Mouse (Mus musculus) layer of hippocampus, postnatal 25 days (tissue): ENCODE results near the gene 4930518I15Rik. TPM values are rescaled to one million over a fixed set of nuclear protein-coding genes. Genes with fewer than 3 reads are reported as not detected.
"Not testable (repeated sequence)": the region's sequence is repeated elsewhere in the genome, so short reads cannot be mapped to it uniquely, and the experiment has no call there.

Experiments used
- DNase-seq, 2 experiments: peaks; one replicate each; pipeline ENCODE4 v3.0.0; 2022; ENCODE audit warnings: mixed read lengths in 2 of 2, low spot score in 1 of 2; ENCODE audit errors: extremely low spot score in 1 of 2
- total RNA-seq, 2 experiments: library from RNA; stranded (reverse); gene quantifications; 2 replicates each; pipeline ENCODE4 v1.2.3; 2021

The 4930518I15Rik gene
- total RNA-seq, 2 experiments from 2014 or later = 2.0 to 4.3 TPM

DNA sequence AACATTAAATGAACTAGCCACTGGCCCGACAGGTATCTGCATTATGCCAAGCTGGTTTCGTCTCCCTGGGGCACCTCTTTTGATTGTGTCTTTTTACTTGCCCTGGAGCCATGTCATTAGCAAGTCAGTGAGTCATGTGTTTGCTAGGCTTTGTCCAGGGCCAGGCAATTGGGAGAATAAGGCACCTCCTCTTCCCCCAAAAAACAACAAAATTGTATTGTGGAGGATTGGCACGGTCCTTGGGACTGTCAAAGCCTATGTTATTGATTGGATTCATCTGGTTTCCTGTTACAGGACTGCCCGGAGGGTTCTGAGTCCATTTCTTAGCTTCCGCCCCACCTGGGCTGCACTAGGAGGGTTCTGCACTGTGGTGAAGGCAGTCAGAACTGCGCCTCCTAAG, 10.1 kb downstream of the 4930518I15Rik start:
- no peak for DNase-seq

DNA sequence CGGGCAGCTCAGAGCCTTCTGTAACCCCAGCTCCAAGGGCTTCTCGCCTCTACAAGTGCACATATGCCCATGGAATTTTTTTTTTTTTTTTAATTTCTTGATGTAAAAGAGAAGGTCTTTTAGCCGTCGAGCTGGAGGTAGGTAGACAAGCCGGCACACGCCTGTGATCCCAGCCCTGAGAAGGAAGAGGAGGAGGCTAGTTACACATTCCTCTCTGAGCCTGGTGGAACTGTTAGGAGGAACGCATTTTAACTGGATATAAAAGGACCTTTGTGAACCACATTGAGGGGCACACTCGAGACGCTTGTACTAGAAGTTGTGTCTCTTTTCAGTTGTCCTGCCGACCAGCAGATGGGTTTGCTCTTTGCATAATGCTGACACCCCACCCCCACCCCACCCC, 13.0 kb downstream of the 4930518I15Rik start:
- DNase-seq = no peak

DNA sequence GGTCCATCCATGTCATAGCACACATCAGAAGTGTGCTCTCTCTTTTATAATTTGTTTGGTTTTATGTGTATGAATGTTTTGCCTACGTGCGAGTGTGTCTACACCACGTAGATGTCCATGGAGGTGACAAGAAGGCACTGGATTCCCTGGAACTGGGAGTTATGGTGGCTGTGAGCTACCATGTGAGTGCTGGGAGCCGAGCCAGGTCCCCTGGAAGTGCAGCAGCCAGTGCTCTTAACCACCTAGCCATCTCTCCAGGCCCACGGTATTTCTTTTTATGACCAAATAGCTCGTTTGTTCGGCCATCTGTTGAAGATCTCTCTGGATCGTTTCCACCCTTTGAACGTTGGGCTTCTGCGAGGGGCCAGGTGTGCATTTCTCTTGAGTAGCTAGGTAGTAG, 14.4 kb downstream of the 4930518I15Rik start:
- no peak for DNase-seq

DNA sequence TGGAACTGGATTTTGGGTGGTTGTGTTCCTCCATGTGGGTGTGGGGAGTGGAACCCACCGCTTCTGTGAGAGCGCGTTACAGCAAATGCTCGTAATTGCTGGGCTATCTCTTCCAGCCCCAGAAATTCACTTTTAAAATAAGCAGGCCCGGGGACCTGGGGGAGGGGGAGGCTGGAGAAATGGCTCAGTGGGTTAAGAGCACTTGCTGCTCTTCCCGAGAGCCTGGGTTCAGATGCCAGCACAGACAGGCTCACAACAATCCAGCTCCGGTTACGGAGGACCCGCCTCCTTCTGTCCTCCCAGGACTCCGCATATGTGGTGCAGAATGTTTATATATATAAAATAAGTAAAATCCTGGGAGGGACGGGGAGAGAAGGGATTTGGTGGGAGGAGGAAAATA, 15.0 kb downstream of the 4930518I15Rik start:
- no peak for DNase-seq

DNA sequence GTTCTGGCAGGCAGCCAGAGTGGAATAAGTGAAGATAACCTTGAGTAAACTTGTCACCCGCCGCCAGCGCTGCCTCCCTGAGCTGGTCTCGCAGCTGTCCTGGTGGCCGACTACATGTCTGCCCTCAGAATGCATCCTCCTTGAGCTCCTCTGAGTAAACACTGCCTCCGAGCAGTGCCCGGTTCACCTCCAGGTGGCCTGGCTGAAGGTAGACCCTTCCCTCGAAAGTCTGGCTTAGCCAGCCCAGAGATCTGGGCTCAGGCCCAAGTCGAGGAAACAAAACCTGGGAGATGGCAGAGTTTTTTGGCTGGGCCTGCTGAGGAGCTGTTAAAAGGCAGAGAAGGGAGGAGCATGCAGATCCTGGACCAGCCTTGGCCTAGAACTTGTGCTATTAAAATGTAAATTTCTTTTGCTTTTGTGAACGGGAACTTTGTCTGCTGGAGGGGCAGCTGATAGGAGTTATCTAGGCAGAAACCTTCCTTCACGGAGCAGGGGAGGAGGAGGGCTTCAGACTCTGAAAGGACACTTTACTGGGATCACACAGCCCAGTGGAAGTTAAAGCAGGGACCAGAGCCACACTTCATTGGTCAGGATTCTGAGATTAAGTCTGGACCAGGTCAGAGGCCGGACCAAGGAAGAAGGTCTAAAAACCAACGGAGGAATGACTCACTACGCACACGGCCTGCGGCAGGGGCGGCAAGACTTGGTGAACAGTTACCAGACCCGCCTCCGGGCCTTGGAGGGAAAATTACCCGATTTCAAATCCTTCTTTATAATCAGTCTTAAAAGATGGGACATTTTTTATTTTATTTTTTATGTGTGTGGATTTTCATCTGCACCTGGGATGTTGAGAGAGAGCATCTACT, 15.7 kb downstream of the 4930518I15Rik start:
- no peak for DNase-seq

DNA sequence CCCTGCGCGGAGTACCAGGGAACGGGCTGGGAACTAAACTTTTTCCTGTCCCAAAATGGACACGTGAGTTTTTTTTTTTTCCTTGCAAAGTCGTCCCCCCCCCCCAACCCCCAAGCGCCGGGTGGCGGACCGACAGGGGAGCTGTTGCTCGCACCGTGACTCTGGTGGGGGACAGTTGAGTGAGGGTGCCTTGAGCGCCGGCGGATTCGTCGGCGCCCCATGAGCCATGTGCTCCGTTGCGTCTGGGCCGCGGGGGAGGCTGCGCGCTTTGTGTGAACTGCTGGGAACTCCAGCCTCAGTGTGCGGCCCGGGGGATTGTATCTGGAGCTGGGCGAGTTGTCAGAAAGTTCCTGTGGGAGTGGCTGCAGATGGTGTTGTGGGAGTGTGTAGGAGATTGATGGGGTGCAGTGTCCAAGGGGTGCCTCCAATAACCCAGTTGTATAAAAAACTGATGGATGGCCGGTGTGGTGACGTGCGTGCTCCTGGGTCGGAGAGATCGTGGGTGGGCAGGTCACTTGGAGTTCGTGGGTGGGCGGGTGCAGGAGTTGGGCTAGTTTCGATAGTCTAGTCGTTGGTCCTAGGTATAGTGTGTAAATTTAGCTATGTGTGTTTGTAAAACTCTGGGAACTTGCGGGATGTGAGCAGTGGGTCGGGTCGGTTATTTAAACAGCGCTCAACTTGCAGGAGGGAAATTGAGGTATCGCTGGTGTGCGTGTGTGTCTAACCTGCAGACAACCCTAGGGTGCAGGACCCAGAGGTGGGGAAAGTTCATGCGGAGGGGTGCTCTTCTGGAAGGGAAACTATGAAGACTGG, 16.5 kb downstream of the 4930518I15Rik start:
- DNase-seq = peak in 1 of 2 experiments; percentile 44

DNA sequence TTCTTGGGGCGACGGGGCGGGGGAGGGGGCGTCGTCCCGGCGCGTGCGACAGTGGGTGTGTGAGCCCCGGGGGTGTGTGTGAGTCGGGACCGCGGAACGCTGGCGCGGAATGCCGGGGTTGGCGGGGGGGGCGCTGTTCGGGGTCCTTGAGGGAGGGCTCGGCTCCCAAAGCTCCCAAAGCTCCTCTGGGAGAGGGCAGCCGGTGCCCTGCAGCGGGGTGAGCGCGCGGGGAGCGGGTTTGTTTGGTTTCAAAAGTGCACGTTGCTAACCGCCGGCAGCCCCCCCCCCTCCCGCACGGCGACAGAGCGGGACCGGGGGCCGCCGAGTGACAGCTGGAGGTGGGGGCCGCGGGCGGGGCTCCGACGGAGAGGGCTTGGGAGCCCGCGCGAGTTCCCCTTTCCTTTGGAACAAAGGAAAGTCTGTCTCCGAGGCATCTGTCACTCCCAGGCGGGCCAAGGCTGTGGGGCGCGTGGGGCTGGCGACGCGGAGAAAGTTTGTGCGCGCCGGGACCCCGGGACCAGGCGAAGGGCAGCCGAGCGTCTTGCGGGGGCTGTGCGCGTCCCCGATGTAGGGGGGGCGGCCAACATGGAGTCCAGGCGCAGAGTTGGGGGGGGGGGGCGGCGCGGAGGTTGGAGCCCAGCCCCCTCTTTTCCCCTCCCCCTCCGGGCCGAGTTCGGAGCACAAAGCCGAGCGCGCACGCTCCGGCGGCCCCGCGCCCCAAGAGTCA, 17.3 kb downstream of the 4930518I15Rik start:
- DNase-seq = peak in 1 of 2 experiments; percentile 33

DNA sequence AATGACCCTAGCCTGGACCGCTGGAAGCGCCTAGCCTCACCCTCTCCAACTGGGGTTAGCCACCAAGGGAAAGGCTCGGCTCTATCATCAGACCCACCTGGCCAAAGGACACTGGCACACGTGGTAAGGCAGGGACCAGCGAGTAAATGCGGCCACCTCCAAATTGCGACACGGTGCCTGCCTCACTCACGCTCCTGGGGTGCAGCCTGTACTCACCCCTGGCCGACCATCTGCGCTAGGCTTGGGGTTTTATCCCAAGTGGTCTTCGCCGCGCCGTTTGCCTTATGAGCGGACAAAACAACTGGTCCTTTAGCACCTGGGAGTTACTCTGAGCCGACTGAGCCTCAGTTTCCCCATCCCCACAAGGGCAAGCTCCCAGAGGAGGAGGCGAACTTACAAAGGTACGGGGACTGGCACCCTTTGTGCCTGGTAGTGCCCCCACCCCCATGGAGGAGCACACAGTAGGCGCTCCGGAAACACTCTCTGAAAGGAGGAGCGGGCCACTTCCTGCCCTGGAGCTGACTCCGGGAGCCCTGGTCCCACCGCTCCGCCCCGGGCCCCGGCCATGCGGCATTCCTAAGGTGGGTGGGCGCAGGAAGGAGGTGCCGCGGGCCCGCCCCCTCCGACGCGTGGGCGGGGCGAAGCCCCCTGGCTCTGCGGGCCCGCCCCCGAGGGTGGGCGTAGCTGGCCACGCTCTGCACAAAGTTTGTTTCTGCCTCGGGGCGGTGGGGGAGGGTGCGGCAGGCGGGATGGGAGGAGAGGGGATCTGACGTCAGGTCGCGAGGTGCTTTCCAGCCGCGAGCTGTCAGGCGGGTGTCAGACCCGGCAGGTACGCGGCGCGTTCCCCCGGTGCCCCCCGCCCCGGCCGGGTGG, 18.2 kb downstream of the 4930518I15Rik start, which contains the start of gene Tgif2:
Tgif2 (plus strand) TSS at position 689 of the 873 bp plus-strand sequence.
- DNase-seq = no peak

DNA sequence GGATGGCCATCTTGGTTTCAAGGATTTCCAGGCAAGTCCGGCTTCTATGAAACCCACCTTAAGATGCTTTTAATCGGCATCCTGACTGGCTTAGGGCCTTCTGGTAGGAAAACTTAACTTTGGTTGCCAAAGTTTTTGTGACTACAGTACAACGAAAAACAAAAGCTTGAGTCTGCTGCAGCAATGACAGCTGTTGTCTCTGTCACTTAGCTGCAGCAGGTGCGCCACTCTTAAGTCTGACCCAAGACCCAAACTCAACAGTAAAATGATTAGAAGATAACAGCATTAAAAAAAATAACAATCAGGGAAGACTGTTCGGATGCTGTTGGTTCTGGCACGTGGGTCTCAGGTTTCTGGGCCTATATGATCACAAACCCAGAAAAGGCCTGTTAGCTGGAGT, 18.9 kb downstream of the 4930518I15Rik start:
- DNase-seq = no peak

DNA sequence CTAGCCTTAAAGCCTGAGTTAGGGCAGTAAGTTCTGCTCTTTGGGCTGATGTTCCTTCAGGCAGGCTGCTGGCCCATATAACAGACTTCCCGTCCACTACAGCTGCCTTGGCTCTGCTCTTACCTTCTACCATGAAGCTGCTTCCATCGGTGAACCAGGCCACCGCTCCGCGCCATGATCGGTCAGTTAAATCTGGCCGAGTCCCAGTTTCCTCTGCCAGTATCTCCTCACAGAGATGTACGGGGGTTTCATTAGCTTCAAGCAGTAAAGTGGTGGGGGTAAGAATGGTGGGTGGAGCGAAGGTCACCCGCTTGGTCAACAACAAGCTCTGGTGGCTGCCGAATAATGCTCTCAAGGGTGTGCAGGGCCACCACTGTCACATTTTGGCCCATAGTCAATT, 23.4 kb downstream of the 4930518I15Rik start:
- DNase-seq = no peak

DNA sequence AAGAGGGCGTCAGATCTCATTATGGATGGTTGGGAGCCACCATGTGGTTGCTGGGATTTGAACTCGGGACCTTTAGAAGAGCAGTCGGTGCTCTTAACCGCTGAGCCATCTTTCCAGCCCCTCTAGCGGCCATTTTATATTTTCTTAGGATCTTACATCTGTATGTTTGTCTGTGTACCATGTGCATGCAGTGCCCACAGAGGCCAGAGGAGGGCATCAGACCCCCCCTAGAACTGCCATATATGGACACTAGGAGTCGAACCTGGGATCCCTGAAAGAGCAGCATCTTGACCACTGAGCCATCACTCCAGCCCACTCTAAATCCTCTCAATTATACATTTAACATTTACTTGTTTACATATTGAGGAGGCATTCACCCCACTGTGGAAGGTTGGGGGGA, 32.6 kb downstream of the 4930518I15Rik start:
- DNase-seq = not testable (repeated sequence)

DNA sequence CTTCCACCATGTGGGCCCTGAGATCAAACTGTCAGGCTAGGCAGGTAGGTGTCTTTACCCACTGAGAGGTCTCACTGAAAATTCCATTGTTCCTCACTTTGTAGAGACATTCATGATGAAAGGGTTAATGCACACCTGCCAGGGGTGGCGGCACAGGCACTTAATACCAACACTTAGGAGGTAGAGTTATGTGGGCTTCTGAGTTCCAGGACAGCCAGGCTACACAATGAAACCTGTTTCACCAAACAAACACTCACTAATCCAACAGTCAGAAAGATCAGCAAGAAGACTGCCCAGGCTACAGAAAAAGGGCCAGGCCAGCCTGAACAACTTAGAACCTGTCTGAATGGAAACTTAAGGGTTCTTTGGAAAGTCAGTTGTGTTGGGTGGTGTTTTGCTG, 41.6 kb downstream of the 4930518I15Rik start:
- DNase-seq = no peak

DNA sequence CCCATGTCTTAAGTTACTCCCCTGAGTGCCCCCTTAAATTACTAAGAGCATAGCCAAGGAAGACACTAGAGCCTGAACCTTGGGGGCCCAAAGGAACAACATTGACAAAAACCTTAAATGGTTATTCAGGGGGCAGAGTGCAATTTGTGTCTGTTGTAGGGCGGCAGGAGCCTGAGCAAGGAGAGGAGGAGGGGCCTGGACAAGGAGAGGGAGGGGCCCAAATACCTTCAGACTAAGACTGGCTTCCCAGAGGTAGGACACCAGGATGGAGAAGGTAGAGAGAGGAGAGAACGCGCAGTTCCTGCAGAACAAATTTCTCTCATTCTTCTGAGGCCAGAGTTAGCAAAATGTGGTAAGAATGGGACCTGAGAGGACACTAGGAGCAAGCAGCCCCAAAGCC, 42.3 kb downstream of the 4930518I15Rik start:
- no peak for DNase-seq

DNA sequence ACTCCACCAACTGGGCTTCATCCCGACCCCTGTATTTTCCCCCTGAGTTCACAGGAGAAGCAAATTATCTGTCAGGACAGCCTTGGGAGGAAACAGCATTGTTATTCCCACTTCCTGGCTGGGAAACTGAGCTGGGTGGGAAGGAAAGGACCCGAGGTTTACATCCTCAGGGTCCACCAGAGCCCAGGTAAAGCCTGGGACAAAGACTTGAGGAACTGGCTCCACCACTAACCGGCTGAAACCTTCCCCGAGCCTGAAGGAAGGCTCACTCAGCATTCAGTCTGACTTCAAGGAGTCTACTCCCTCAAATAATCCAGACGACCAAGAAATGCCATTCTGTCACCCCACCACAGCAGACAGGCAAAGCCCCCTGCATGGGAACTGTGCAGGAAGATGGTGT, 42.9 kb downstream of the 4930518I15Rik start:
- no peak for DNase-seq

DNA sequence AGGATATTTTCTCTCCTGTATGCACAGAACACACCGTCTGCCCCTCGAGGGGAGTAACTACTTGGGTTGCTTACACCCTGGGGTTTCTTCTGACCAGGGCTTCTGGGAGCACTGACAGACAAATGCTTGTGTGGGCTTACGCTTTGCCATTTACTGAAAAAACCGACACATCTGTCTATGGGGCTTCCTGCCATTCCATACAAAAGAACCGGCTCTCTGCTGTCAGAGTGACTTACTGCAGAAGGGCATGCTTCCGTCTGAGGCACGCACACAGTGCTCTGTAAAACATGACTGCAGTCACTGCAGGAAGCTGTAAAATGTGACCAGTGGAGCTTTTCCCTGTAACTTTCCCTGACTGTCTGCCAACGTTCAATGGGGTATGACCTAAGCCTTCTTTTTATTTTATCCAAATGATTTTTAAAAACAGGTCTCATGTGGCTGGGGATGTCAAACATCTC, 43.4 kb downstream of the 4930518I15Rik start:
- no peak for DNase-seq

DNA sequence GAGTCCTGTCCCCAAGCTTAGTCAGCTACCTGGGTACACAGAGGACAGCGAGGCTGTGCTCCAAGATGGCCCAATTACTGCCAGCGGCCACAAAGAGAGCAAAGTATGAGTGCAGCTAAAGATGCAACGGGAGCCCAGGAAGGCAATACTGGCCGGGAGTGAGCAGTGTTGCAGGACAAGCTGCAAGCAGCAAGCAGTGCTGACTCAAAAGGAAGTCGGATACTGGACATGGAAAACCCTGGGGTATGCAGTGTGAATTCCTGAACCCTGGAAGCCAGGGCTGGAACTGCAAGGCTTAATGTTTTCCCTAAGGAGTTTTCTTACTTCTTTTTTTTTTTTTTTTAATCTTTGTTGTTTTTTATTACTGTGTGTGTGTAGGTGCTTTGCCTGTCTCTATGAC, 46.2 kb downstream of the 4930518I15Rik start:
- no peak for DNase-seq

DNA sequence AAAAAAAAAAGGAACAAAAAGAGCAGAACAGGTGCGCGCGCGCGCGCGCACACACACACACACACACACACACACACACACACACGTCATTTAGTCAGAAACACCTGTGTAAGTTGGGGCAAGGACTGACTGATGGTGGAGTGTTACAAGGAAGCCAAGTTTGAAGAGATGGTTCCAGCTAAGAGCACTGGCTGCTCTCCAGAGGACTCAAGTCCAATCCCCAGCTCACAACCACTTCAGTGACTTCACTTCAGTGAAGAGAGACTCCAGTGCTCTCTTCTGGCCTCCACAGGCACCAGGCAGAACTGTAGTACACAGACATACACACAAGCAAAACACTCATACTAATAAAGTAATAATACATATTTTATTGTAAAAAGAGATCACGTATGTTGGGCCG, 47.0 kb downstream of the 4930518I15Rik start:
- DNase-seq = no peak

DNA sequence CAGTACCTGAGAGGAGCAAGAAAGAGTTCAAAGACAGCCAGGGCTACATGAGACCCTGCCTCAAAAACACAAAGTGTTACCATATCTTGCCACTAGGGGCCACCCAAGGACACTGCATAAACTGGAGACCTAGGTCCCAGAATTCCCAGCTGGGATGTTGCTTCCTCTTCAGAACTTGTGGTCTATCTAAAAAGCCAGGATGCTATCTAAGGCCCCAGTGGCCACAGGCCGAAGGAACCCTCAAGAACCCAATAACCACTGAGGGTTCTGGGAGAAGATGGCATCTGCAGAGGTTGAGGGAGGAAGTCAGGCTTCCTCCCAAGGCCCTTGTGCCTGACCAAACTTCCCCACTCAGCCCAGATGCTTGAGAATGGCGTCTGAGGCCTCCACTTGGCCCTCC, 48.2 kb downstream of the 4930518I15Rik start:
- DNase-seq = peak; percentile 37 to 77

DNA sequence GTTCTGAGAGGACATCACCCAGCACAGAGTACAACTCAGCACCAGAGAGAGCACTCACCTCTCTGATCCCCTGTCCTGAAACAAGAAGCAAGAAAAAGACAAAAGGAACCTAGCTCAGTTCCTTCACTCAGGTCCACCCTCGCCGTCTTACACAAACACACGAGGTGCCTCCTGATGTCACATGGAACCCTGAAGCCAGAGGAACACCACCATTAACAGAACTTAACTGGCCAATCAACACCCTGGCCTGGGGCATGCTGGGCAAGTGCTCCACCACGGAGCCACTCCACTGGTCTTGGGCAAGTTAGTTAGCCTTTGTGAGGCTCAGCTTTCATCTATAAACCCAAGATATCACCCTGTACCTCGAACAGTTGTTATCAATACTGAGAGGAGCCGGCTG, 50.9 kb downstream of the 4930518I15Rik start:
- DNase-seq = no peak
